Mouse (Mus musculus): ENCODE measurements around the gene Zfp583.

- no peak for TF ChIP-seq GATA1 (IDR thresholded peaks at IDR 0.05; ENCODE audit: borderline replicate concordance, low read length)
- no peak for TF ChIP-seq FLI1 (IDR thresholded peaks at IDR 0.05; ENCODE audit: low read length)
Observed at GRCm38 (mm10) chr7:6358937-6359590, 28.0 kb upstream of the Zfp583 start.

Measured in megakaryocyte, embryonic 14.5 days (primary cell).